Mouse (Mus musculus): ENCODE results near the gene T2. TPM values are rescaled to one million over a fixed set of nuclear protein-coding genes. Genes with fewer than 3 reads are reported as not detected.
A peak's percentile ranks its signal among the peaks of the same experiment; 100 is the strongest.
"Not testable (repeated sequence)": the region's sequence is repeated elsewhere in the genome, so short reads cannot be mapped to it uniquely, and the experiment has no call there.

The T2 gene
- polyA plus RNA-seq (2015; fragmentation: Nextera tagmentation; extraction: Ambion mirVana), result 0.38 and 0.62 TPM in 2 replicates

DNA sequence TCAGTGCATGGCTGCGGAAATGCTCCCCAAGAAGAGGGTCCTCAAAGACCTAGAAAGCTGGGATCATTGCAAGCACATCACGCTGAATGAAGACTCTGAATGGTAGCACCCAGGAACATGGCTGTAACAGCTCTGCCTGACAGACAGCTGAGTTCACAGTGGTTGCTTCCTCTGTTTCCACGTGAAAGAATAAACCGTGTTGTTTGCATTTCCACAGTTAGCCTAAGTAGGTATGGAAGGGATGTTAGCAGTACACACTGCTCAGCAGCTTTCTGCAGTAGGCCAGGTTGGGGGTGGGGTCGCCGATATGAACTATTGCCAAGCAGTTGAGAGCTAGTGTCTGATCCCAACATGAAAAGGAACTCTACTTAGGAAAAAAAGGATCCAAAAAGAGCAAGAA lies at the start of gene T2:
Gene T2 (plus strand): TSS at position 301 of the 400 bp plus-strand sequence.
- Histone ChIP-seq H3K4me3 (no peak within 1 kb of the TSS), H3K36me3 (no peaks in the 10 kb centered on the region), H3K27me3 (no peaks in the 10 kb centered on the region), H3K9ac (no peak within 1 kb of the TSS), H3K27ac (no peak within 1 kb of the TSS), H3K9me3 (no peaks in the 10 kb centered on the region), H3K4me2 (no peak within 1 kb of the TSS), H3K4me1 (replicated peaks) (peaks cover 4% of the 10 kb centered on the region; the same call in 1 of the 2 replicates)
- 86% methylated on average over 6 of the region's 6 CpGs for WGBS
- no peak for ATAC-seq (ENCODE audit: low FRiP score)

- peaks cover 32% of the 10 kb centered on the region for H3K4me1 ChIP-seq (replicated peaks)
- H3K4me3 ChIP-seq, result peak within 1 kb of the TSS; percentile 92
- peak within 1 kb of the TSS; percentile 82 for H3K4me2 ChIP-seq
- peaks cover 11% of the 10 kb centered on the region; the same call in 1 of the 2 replicates for H3K27me3 ChIP-seq
- H3K36me3 ChIP-seq, result peaks cover 3% of the 10 kb centered on the region; the same call in 1 of the 2 replicates
- H3K27ac ChIP-seq, result peak within 1 kb of the TSS; percentile 93
- H3K9ac ChIP-seq, result peak within 1 kb of the TSS; percentile 94
- H3K9me3 ChIP-seq, result no peaks in the 10 kb centered on the region
- WGBS, result under 1% methylated on average over 53 of the region's 54 CpGs
- ATAC-seq (ENCODE audit: low FRiP score), result peak; percentile 93
Observed at GRCm38 (mm10) chr17:8310838-8311614, 44.8 kb upstream of the T2 start, which contains the start of gene Sft2d1. Gene Sft2d1, plus strand, starts transcription at chr17:8311102.

- Histone ChIP-seq H3K27ac (no peak overlapping the region), H3K4me2 (peak overlapping the region; percentile 82), H3K9ac (peak overlapping the region; percentile 94), H3K4me3 (peak overlapping the region; percentile 92), H3K9me3 (no peaks in the 10 kb centered on the region), H3K36me3 (peaks cover 4% of the 10 kb centered on the region; the same call in 1 of the 2 replicates), H3K27me3 (peaks cover 11% of the 10 kb centered on the region; the same call in 1 of the 2 replicates), H3K4me1 (replicated peaks) (peaks cover 36% of the 10 kb centered on the region)
- 53% methylated on average over 3 of the region's 3 CpGs for WGBS
- ATAC-seq (ENCODE audit: low FRiP score), result no peak
Observed at GRCm38 (mm10) chr17:8311751-8312150, 44.0 kb upstream of the T2 start.

DNA sequence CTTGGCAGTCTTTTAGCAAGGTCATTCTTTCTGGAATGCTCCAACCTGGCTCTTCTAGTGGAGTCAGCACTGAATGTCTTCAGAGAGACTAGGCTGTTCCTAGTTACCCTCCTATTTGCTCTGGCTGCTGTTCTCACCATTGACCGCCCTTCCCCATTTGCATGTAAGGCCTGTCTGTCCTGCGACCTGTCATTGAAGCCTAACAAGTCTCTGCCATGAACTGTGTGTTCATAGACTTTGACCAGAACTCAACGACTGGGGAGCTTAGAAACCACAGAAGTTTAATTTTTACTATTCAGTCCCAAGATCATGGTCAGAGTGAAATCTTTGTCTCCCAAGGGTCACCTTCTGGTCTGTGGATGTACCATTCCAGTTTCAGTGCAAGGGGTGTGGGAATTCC lies 41.8 kb upstream of the T2 start:
- Histone ChIP-seq H3K9ac (no peak overlapping the region), H3K4me3 (no peak overlapping the region), H3K36me3 (peaks cover 8% of the 10 kb centered on the region), H3K27ac (no peak overlapping the region), H3K4me1 (replicated peaks) (peaks cover 36% of the 10 kb centered on the region), H3K27me3 (no peaks in the 10 kb centered on the region), H3K4me2 (no peak overlapping the region), H3K9me3 (no peaks in the 10 kb centered on the region)
- 92% methylated on average over 3 of the region's 3 CpGs for WGBS
- ATAC-seq (ENCODE audit: low FRiP score), result no peak

- Histone ChIP-seq H3K4me2 (no peak overlapping the region), H3K36me3 (peaks cover 16% of the 10 kb centered on the region), H3K9me3 (no peaks in the 10 kb centered on the region), H3K4me3 (no peak overlapping the region), H3K27ac (no peak overlapping the region), H3K27me3 (no peaks in the 10 kb centered on the region), H3K9ac (no peak overlapping the region), H3K4me1 (replicated peaks) (peaks cover 36% of the 10 kb centered on the region)
- no peak for ATAC-seq (ENCODE audit: low FRiP score)
- 89% methylated on average over 1 of the region's 1 CpGs for WGBS
Observed at GRCm38 (mm10) chr17:8316251-8316650, 39.5 kb upstream of the T2 start.

- not testable (repeated sequence) for H3K9ac ChIP-seq; H3K9me3 ChIP-seq; H3K4me2 ChIP-seq; ATAC-seq (ENCODE audit: low FRiP score); H3K4me3 ChIP-seq; H3K4me1 ChIP-seq (replicated peaks); H3K27me3 ChIP-seq; H3K27ac ChIP-seq
- H3K36me3 ChIP-seq, result peaks cover 53% of the 10 kb centered on the region
- 81% methylated on average over 10 of the region's 11 CpGs for WGBS
Observed at GRCm38 (mm10) chr17:8326877-8327276, 28.9 kb upstream of the T2 start.

- Histone ChIP-seq H3K27me3 (no peaks in the 10 kb centered on the region), H3K9ac (no peak overlapping the region), H3K4me3 (no peak overlapping the region), H3K27ac (no peak overlapping the region), H3K9me3 (no peaks in the 10 kb centered on the region), H3K36me3 (peaks cover 38% of the 10 kb centered on the region), H3K4me1 (replicated peaks) (no peaks in the 10 kb centered on the region), H3K4me2 (no peak overlapping the region)
- WGBS, result 66% methylated on average over 7 of the region's 7 CpGs
- ATAC-seq (ENCODE audit: low FRiP score), result no peak
Observed at GRCm38 (mm10) chr17:8328511-8329174, 27.1 kb upstream of the T2 start.

GRCm38 (mm10) chr17:8330602-8331001 lies 25.2 kb upstream of the T2 start:
- Histone ChIP-seq H3K4me3 (no peak overlapping the region), H3K27me3 (no peaks in the 10 kb centered on the region), H3K4me1 (replicated peaks) (no peaks in the 10 kb centered on the region), H3K4me2 (no peak overlapping the region), H3K27ac (no peak overlapping the region), H3K36me3 (peaks cover 22% of the 10 kb centered on the region), H3K9ac (no peak overlapping the region), H3K9me3 (no peaks in the 10 kb centered on the region)
- 78% methylated on average over 5 of the region's 5 CpGs for WGBS
- no peak for ATAC-seq (ENCODE audit: low FRiP score)

GRCm38 (mm10) chr17:8337159-8337558 lies 18.6 kb upstream of the T2 start, which contains the start of gene Prr18:
Gene Prr18, plus strand, starts transcription at chr17:8337459.
- Histone ChIP-seq H3K27me3 (peaks cover 23% of the 10 kb centered on the region), H3K4me1 (replicated peaks) (peaks cover 27% of the 10 kb centered on the region)
- H3K4me2 ChIP-seq; H3K9me3 ChIP-seq; H3K4me3 ChIP-seq; ATAC-seq (ENCODE audit: low FRiP score); H3K9ac ChIP-seq; H3K36me3 ChIP-seq; H3K27ac ChIP-seq: not testable (repeated sequence)
- 100% methylated on average over 1 of the region's 5 CpGs for WGBS

DNA sequence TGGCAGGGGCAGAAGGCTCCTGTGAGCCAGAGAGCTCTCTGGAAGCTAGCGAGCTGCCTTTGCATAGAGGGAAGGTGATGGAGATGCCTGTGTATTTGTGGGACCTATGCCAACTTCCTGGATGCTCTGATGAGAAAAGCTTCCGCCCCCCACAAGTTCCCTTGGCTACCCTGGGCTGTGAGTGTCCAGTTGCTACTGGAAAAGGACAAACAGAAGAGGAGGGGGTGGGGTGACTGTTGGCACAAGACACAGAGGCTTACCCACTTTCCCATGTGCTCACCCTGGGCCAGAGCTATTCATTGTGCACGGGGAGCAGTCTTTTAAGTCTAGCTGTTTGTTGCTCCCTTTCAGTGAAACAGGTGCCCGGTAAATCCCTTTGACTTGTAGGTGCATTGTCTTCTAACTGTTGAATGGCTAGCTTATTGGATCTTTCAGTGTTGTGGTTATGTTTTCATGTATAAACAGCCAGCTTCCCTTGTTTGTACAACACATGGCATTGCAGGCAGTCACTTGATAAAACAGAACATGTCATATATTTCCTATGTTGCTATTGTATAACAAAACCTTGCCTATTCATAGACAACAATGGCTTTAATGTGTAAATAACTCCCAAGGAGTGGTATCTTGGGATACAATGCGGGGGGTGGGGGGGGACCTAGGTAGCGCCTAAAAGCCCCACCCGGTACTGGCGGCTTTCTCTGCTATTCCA lies 16.0 kb upstream of the T2 start:
- Histone ChIP-seq H3K27ac (peak overlapping the region; percentile 92), H3K36me3 (no peaks in the 10 kb centered on the region), H3K9ac (peak overlapping the region; percentile 97), H3K4me3 (peak overlapping the region; percentile 68), H3K4me2 (peak overlapping the region; percentile 97), H3K9me3 (no peaks in the 10 kb centered on the region), H3K4me1 (replicated peaks) (peaks cover 41% of the 10 kb centered on the region), H3K27me3 (peaks cover 27% of the 10 kb centered on the region)
- ATAC-seq (ENCODE audit: low FRiP score), result peak; percentile 52
- WGBS, result 15% methylated on average over 8 of the region's 8 CpGs

GRCm38 (mm10) chr17:8340407-8341359 lies 15.1 kb upstream of the T2 start:
- H3K4me2 ChIP-seq, result peak overlapping the region; percentile 97
- H3K4me3 ChIP-seq, result peak overlapping the region; percentile 68
- peaks cover 41% of the 10 kb centered on the region for H3K4me1 ChIP-seq (replicated peaks)
- H3K9ac ChIP-seq, result peak overlapping the region; percentile 97
- ATAC-seq (ENCODE audit: low FRiP score), result peak; percentile 81
- H3K27me3 ChIP-seq, result peaks cover 27% of the 10 kb centered on the region
- WGBS, result under 1% methylated on average over 68 of the region's 92 CpGs
- no peaks in the 10 kb centered on the region for H3K9me3 ChIP-seq
- H3K27ac ChIP-seq, result peak overlapping the region; percentile 92
- no peaks in the 10 kb centered on the region for H3K36me3 ChIP-seq

Data from hindbrain, embryonic 13.5 days (tissue).